Mouse (Mus musculus): ENCODE measurements around the gene Gm20388. TPM values are rescaled to one million over a fixed set of nuclear protein-coding genes. Genes with fewer than 3 reads are reported as not detected.
A peak's percentile ranks its signal among the peaks of the same experiment; 100 is the strongest.

The Gm20388 gene
- total RNA-seq, 2 experiments from 2014 or later = 2.2 to 7.6 TPM

DNA sequence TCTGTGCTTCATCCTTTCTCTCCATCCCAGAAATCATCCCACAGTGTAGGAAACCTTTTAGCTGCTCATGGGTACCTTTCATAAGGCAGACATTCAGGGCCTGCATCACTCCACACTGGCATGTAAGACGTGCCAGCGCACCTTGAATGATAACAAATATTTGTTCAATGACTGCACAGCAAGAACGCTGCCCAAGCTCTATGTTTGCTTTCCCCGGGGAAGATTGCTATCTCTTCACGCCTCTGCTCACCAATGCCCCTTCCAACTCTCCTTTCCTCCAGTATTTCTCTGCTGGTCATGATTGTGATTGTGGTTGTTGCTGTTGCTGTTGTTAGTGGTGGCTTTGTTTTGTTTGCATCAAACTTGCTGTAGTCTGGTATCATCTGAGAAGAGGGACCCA lies 4292.3 kb downstream of the Gm20388 start:
- TF ChIP-seq CTCF (conservative IDR thresholded peaks at IDR 0.05) = no peak
- 0 out of 2 replicates have a peak overlapping the region, but pooled peaks have one; percentile 8 for H3K27ac ChIP-seq
- H3K4me3 ChIP-seq = no peak overlapping the region
- DNase-seq (ENCODE audit: low spot score in 2 of 2) = no peak

DNA sequence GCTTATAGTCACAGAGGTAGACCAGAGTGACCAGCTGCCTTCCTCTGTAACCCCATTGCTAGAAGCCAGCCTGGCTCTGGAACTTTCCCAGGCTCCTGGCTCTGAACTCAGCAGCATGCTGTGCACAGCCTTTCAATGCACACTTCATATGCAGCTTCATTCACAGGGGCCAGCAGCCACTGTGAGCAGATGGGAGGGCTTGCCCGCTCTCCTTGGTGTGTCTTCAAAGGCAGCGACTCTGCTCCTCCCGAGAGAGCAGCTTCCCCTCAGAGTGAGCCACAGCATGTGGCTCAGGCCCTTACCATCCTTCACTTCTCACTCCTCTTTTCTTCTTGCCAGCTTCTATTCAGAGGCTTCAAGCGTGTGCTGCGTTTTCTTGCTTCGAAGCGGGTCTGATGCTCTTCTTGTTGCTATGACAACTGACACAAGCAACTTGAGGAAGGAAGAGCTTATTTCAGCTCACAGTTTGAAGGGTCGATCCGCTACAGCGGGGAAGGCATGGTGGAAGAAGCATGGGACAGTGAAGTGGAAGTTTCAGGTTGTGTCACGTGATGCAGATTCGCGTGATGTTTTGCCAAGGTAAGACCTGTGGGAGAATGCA lies 4293.5 kb downstream of the Gm20388 start:
- DNase-seq (ENCODE audit: low spot score in 2 of 2) = no peak
- H3K27ac ChIP-seq = peak overlapping the region; percentile 15; the same call in 1 of the 2 replicates
- TF ChIP-seq CTCF (conservative IDR thresholded peaks at IDR 0.05) = no peak
- no peak overlapping the region for H3K4me3 ChIP-seq

DNA sequence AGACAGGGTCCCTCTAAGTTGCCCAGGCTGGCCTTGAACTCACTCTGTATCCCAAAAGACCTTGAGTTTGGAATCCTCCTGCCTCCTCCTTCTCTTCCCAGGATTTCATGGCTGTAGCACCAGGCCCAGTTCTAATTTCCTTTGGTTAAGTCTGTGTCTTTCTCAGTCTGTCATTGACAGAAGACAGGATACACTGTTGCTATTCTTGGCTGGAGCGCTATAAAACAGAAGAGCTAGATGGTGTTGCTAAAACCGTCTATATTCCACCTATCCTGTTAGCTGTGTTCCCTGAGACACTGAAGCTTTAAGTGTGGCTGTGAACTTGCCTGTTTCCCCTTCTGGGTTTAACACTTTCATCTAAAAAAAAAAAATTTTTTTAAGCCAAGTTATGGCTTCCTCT lies 4301.5 kb downstream of the Gm20388 start:
- Histone ChIP-seq H3K27ac (no peak overlapping the region), H3K4me3 (no peak overlapping the region)
- no peak for TF ChIP-seq CTCF (conservative IDR thresholded peaks at IDR 0.05)
- no peak for DNase-seq (ENCODE audit: low spot score in 2 of 2)

DNA sequence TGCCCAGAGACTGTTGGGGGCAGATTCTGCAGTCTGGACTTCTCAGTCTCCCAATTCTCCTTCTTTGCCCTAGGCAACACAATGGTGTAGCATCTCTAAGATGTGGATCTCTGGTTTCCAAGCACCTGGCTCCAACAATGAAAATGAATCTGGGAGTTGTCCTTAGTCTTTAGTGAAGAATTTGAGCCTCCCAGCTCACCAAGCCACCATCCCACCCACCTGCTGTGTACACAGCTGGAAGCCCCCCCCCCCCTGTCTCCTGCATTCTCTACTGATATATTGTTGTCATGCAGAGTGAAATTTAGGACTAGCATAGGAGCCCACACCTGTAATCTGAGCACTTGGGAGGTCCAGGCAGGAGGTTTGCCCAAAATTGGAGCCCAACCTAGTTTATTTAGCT lies 4306.3 kb downstream of the Gm20388 start:
- DNase-seq (ENCODE audit: low spot score in 2 of 2) = no peak
- no peak overlapping the region for H3K4me3 ChIP-seq
- no peak overlapping the region for H3K27ac ChIP-seq
- TF ChIP-seq CTCF (conservative IDR thresholded peaks at IDR 0.05) = no peak

DNA sequence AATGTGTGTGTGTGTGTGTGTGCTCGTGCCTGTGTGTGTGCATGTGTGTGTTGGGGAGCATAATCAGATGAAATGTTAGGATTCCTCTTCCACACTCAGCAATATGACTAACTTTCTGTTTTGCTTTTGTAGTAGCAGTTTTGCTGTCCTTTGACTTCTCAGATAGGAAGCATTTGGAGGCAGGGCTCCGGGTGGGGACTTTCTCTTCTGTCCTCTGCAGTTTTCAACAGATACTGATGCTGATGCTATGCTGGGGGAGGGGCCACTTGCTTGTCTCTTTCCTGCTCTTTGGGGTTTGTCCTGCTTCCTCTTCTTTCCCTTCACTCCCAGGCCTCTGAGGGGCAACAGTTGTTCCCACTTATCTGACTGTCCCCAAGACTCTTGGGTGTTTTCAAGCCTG lies 4319.2 kb downstream of the Gm20388 start:
- H3K4me3 ChIP-seq = no peak overlapping the region
- no peak for TF ChIP-seq CTCF (conservative IDR thresholded peaks at IDR 0.05)
- H3K27ac ChIP-seq = no peak overlapping the region
- DNase-seq (ENCODE audit: low spot score in 2 of 2) = no peak

DNA sequence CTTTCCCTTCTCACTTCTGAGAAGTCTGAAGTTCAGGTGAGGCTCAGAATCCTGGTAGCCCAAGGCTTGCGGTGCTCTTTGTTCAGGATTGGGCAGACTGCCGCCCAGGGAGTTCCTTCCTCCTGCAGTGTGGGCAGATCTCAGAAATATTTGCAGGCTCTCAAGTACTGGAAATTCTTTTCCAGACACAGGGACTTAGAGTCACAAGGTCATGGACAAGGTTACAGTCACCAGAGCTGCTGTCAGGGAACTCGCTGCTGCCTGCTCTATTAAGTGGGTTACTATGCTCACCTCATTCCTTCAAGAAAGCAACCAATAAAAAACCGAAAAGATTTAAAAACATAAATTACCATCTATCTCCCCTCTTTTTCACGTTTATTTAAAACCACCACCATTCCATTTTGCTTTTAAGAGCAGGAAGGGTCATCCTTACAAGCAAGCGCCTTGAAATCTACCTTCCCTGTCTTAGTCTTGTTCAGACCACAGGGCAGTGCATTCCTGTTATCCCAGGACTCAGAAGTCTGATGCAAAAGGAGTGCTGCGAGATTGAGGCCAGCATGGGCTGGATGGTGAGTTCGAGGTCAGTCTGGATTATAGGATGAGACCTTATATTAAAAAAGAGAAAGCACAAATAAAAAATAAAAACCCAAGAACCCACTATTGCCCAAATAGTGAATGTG lies 4320.0 kb downstream of the Gm20388 start:
- H3K27ac ChIP-seq = peak overlapping the region; percentile 86

DNA sequence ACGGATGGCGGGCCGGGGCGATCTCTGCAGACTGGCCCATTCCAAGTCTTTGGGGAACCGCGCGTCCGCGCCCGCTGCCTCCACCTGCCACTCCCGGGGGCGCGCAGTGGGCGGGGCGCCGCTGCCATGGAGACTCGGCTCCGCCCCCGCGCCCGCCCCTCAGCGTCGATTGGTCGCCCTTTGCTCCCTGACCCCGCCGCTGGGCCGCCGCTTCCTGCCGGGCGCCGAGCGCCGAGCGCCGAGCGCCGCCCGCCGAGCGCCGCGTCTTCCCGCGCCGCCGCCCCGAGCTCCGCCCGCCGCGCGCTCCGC lies 4320.5 kb downstream of the Gm20388 start, which contains the start of gene Galnt2:
Galnt2 (plus strand) TSS at position 216 of the 309 bp plus-strand sequence.
- peak within 1 kb of the TSS; percentile 87 for H3K4me3 ChIP-seq
- TF ChIP-seq CTCF (conservative IDR thresholded peaks at IDR 0.05) = no peak
- H3K27ac ChIP-seq = peak within 1 kb of the TSS; percentile 87
- DNase-seq (ENCODE audit: low spot score in 2 of 2) = peak; percentile 86 to 94

More for the DNA sequence above, 4320.0 kb downstream of the Gm20388 start:
- no peak for DNase-seq (ENCODE audit: low spot score in 2 of 2)
- TF ChIP-seq CTCF (conservative IDR thresholded peaks at IDR 0.05) = 0 out of 2 replicates have a peak, but pooled peaks have one; percentile 9
- peak overlapping the region; percentile 57 for H3K4me3 ChIP-seq

DNA sequence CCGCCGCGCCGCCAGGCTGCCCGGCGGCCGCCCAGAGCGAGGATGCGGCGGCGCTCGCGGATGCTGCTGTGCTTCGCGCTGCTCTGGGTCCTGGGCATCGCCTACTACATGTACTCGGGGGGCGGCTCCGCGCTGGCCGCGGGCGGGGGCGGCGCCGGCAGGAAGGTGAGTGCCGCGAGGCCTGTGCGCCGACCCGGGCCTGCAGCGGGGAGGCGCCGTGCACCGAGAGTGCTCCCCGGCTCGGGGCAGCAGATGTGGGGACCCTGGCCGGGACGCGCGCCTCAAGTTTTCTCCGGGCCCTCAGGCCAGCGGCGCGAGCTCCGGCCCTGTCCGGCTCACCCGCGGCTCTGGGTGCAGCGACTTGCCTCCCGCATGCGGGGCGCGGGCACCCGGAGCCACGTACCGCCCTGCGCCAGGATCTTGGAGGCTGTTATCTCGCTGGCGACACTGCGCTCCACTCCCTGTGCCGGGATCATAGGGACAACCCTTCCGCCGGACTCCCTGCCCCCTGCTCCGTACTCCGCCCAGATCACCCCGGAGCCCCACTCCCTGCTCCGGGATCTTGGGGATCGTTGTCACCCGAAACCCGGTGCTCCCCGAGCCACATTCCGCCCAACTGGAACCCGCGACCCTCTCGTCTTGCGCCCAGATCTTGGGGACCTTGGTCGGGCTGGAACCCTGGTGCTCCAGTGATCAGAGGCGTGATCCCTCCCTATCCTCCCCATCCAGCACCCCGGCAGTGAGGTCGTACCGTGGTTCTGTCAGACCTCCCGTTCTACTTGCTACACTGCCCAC lies 4321.0 kb downstream of the Gm20388 start:
- H3K4me3 ChIP-seq = peak overlapping the region; percentile 87
- TF ChIP-seq CTCF (conservative IDR thresholded peaks at IDR 0.05) = peak; percentile 29; the same call in 1 of the 2 replicates
- H3K27ac ChIP-seq = peak overlapping the region; percentile 87
- peak in 1 of 2 experiments; percentile 13 for DNase-seq (ENCODE audit: low spot score in 2 of 2)

DNA sequence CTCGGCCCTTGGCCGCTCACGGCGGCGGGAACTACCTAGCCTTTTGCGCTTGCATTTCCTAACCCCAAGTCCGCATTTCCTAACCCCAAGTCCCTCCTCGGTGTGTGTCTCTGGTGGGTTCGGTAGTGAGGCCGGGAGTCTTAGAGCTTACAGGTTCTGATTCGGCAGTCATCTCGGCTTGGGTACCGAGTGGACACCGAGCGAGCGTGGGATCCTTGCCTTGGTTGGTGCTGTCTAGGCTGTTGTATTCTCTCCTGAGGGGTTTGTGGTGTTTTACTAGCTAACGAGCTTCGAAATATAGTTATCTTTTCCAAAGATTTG lies 4321.6 kb downstream of the Gm20388 start:
- no peak for TF ChIP-seq CTCF (conservative IDR thresholded peaks at IDR 0.05)
- H3K27ac ChIP-seq = peak overlapping the region; percentile 87
- no peak for DNase-seq (ENCODE audit: low spot score in 2 of 2)

DNA sequence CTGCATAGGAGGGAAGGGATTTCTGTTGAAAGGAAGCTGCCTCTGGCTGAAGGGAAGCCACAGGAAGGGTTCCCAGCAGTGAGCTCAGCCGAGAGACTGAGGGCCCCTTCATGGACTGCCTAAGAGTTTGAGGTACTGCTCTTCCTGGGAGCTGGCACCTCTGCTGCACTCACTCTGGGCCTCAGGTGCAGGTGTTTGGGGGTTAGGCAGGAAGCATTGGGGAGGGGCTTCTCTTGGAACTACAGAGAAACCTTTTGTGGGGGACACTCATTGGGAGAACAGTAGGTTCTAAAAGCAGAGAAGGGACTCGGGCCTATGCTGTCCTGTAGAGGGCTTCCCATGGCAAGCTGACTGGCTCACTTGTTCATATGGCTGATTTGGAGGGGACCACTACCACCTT lies 4323.9 kb downstream of the Gm20388 start:
- no peak overlapping the region; the same call in 1 of the 2 replicates for H3K27ac ChIP-seq

More for the DNA sequence above, 4321.6 kb downstream of the Gm20388 start:
- peak overlapping the region; percentile 87 for H3K4me3 ChIP-seq

DNA sequence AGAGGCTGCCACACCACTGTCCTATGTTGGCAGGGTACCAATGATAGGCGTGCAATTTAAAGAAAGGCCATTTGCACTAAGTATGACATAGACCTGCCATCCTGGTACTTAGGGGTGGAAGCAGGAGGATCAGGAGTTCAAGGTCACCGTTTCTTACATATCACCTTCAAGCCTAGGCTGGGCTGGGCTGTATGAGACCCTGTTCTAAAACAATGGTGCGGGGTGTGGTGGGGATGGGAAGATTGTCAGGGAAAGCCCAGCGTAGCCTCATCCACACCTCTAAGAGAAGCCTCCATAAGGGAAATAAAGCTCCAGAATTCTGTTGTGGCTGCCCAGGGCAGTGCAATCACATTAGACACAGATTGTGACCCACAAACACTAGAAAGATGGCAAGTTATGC lies 4324.9 kb downstream of the Gm20388 start:
- Histone ChIP-seq H3K4me3 (no peak overlapping the region), H3K27ac (no peak overlapping the region)
- no peak for TF ChIP-seq CTCF (conservative IDR thresholded peaks at IDR 0.05)
- no peak for DNase-seq (ENCODE audit: low spot score in 2 of 2)

More for the DNA sequence above, 4323.9 kb downstream of the Gm20388 start:
- no peak for DNase-seq (ENCODE audit: low spot score in 2 of 2)
- no peak for TF ChIP-seq CTCF (conservative IDR thresholded peaks at IDR 0.05)
- no peak overlapping the region for H3K4me3 ChIP-seq

DNA sequence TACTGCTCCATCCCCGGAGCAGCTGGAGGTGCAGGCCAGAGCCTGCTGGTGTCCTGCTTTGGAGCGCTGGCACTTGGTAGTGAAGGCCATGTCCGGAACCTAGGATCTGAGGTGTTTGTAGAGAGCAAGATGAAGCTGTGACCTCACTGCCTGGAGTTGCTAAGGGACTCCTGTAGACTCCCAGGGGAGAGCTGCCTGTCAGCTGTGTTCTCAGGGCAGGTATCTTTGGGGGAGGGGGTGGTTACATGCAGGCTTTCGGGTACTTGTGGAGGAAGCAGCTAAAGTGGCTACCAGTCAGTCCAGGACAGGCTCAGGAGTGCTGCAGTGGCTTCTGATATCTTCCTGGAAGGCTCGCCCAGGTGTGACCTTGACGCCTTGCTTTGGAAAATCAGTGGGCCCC lies 4328.7 kb downstream of the Gm20388 start:
- TF ChIP-seq CTCF (conservative IDR thresholded peaks at IDR 0.05) = no peak
- no peak overlapping the region for H3K4me3 ChIP-seq
- DNase-seq (ENCODE audit: low spot score in 2 of 2) = no peak
- H3K27ac ChIP-seq = no peak overlapping the region

DNA sequence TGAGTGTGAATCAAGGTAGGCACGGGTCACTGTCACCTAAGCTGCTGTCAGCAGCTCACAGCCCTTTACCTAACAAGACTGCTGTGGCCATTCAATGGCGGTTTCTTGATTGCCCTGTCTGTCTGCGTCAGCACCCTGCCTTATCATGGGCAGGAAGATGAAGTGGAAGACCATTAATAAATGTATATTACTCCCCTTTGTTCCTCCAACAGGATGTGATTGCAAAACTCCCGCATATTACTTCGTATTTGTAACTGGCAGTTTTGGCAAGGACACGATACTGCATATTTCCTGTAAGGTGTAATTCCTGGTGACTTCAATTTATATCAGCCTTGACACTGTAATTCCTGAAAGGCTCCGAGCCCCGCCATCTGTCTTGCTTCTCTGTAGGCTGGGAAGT lies 4330.3 kb downstream of the Gm20388 start:
- no peak overlapping the region for H3K27ac ChIP-seq
- DNase-seq (ENCODE audit: low spot score in 2 of 2) = no peak
- TF ChIP-seq CTCF (conservative IDR thresholded peaks at IDR 0.05) = no peak
- no peak overlapping the region for H3K4me3 ChIP-seq
